35 mouse cellular contexts compared by ENCODE assay signal in genomic region chr6:23257981-23258380, GRCm38 (mm10). TPM values are rescaled to one million over a fixed set of nuclear protein-coding genes. Genes with fewer than 3 reads are reported as not detected.
"Had no signal": no experiment of that assay in that cellular context is flagged by ENCODE, and none has a peak within 500 bp of the region (broad histone marks: within the 10 kb centered on the region; RNA-seq: fewer than 3 reads in every experiment).

No protein-coding gene starts in this region.

- H3K27ac ChIP-seq: limb, embryonic 10.5 days; limb, embryonic 12.5 days; limb, embryonic 13.5 days; limb, embryonic 15.5 days; liver, embryonic 12.5 days; liver, embryonic 13.5 days; liver, embryonic 14.5 days; liver, embryonic 15.5 days; lung, embryonic 15.5 days; macrophage; midbrain, embryonic 10.5 days; midbrain, embryonic 12.5 days; midbrain, embryonic 13.5 days; neural tube, embryonic 12.5 days had no signal

- H3K9ac ChIP-seq: limb, embryonic 12.5 days; limb, embryonic 13.5 days; limb, embryonic 15.5 days; liver, embryonic 12.5 days; liver, embryonic 13.5 days; liver, embryonic 14.5 days; liver, embryonic 15.5 days; liver, postnatal 0 days; lung, embryonic 14.5 days; lung, embryonic 15.5 days; midbrain, embryonic 12.5 days; midbrain, embryonic 13.5 days; neural tube, embryonic 12.5 days had no signal

- H3K4me2 ChIP-seq: limb, embryonic 12.5 days; limb, embryonic 13.5 days; limb, embryonic 15.5 days; liver, embryonic 11.5 days; liver, embryonic 12.5 days; liver, embryonic 13.5 days; liver, embryonic 15.5 days; lung, embryonic 14.5 days; lung, embryonic 15.5 days; midbrain, embryonic 12.5 days; midbrain, embryonic 13.5 days; neural tube, embryonic 12.5 days had no signal

- H3K9me3 ChIP-seq: limb, embryonic 10.5 days; limb, embryonic 12.5 days; limb, embryonic 13.5 days; limb, embryonic 15.5 days; liver, embryonic 12.5 days; liver, embryonic 13.5 days; liver, embryonic 15.5 days; lung, embryonic 15.5 days; midbrain, embryonic 10.5 days; midbrain, embryonic 12.5 days; midbrain, embryonic 13.5 days; neural tube, embryonic 12.5 days had no signal

- H3K4me3 ChIP-seq: limb, embryonic 10.5 days; limb, embryonic 12.5 days; limb, embryonic 13.5 days; limb, embryonic 15.5 days; liver, embryonic 12.5 days; liver, embryonic 13.5 days; liver, embryonic 15.5 days; lung, embryonic 15.5 days; megakaryocyte, embryonic 14.5 days; midbrain, embryonic 10.5 days; midbrain, embryonic 12.5 days; midbrain, embryonic 13.5 days; myocyte; neural tube, embryonic 12.5 days had no signal

- H3K36me3 ChIP-seq: limb, embryonic 10.5 days; limb, embryonic 12.5 days; limb, embryonic 13.5 days; limb, embryonic 15.5 days; liver, embryonic 12.5 days; liver, embryonic 13.5 days; liver, embryonic 15.5 days; lung, embryonic 15.5 days; midbrain, embryonic 10.5 days; midbrain, embryonic 12.5 days; midbrain, embryonic 13.5 days; neural tube, embryonic 12.5 days had no signal

- ATAC-seq: liver, embryonic 12.5 days; liver, postnatal 0 days; lung, postnatal 0 days; midbrain, embryonic 13.5 days; midbrain, embryonic 16.5 days had no signal

- DNase-seq: left cerebral cortex, postnatal 4 days; liver; liver, embryonic 13.5 days; liver, postnatal 0 days; lung, adult 18-20 months; lung, adult 2 months; lung, embryonic 14.5 days; lung, postnatal 10 days; lung, postnatal 14 days; lung, postnatal 36 days; lung, postnatal 4 days; midbrain, embryonic 14.5 days had no signal

- H3K4me1 ChIP-seq: liver, embryonic 12.5 days; liver, embryonic 13.5 days; liver, embryonic 15.5 days had no signal

RNA-seq across cellular contexts. Expression of gene Fezf1, which starts 9.8 kb away (rescaled TPM):
- polyA plus RNA-seq: limb, embryonic 10.5 days; limb, embryonic 11.5 days; limb, embryonic 12.5 days; limb, embryonic 13.5 days; limb, embryonic 15.5 days; liver, adult 2 months; liver, embryonic 11.5 days; liver, embryonic 12.5 days; liver, embryonic 13.5 days; liver, embryonic 14.5 days; liver, embryonic 16.5 days; liver, postnatal 0 days; lung, embryonic 14.5 days; lung, embryonic 15.5 days; lung, embryonic 16.5 days; lung, postnatal 0 days; macrophage; midbrain, embryonic 14.5 days; myocyte; neural tube, embryonic 11.5 days; neural tube, embryonic 12.5 days had no signal
